Mouse (Mus musculus) forebrain, postnatal 0 days (tissue): ENCODE measurements around the gene Nr4a1. TPM values are rescaled to one million over a fixed set of nuclear protein-coding genes. Genes with fewer than 3 reads are reported as not detected.
A peak's percentile ranks its signal among the peaks of the same experiment; 100 is the strongest.

Experiments
- ATAC-seq: fragments of 200-750 bp; cut with Nextera tagmentation; 2 replicates; pipeline ENCODE4 v1.8.0; 2017; ENCODE audit warnings: mild to moderate bottlenecking, moderate library complexity
- DNase-seq: peaks from one replicate; pipeline ENCODE4 v3.0.0-alpha.2; 2015
- H3K27ac ChIP-seq: fragments of 300-500 bp; sonication (generic); 2 replicates; pipeline ENCODE4 v1.5.1; 2014; ENCODE audit warnings: low read depth, mild to moderate bottlenecking, antibody characterized with exemption, low read length, moderate library complexity, mixed read lengths
- H3K27me3 ChIP-seq: fragments of 300-500 bp; sonication (generic); 2 replicates; pipeline ENCODE4 v1.6.1; 2014; ENCODE audit warnings: mild to moderate bottlenecking, low read length, mixed read lengths; ENCODE audit not compliant: insufficient read depth
- H3K36me3 ChIP-seq: fragments of 300-500 bp; sonication (generic); 2 replicates; pipeline ENCODE4 v1.6.1; 2014; ENCODE audit warnings: mild to moderate bottlenecking, moderate library complexity; ENCODE audit not compliant: insufficient read depth
- H3K4me1 ChIP-seq: fragments of 300-500 bp; sonication (generic); 2 replicates; pipeline ENCODE4 v1.6.1; 2014; ENCODE audit warnings: antibody characterized with exemption; ENCODE audit not compliant: insufficient read depth
- H3K4me2 ChIP-seq: fragments of 300-500 bp; sonication (generic); 2 replicates; pipeline ENCODE4 v1.6.1; 2014; ENCODE audit warnings: low read depth, mild to moderate bottlenecking, moderate library complexity
- H3K4me3 ChIP-seq: fragments of 300-500 bp; sonication (generic); 2 replicates; pipeline ENCODE4 v1.5.1; 2014; ENCODE audit warnings: low read depth, low read length, mixed read lengths
- H3K9ac ChIP-seq: fragments of 300-500 bp; sonication (generic); 2 replicates; pipeline ENCODE4 v1.6.1; 2014; ENCODE audit warnings: mild to moderate bottlenecking
- H3K9me3 ChIP-seq: fragments of 300-500 bp; sonication (generic); 2 replicates; pipeline ENCODE4 v1.6.1; 2016; ENCODE audit warnings: low read length
- CTCF ChIP-seq: sonication (generic); IDR thresholded peaks from 2 replicates; pipeline ENCODE4 v1.5.1; 2016; ENCODE audit warnings: antibody characterized with exemption, control low read depth, low read depth
- WGBS: fragments of 180-500 bp; shearing (Covaris S2); extraction: QIAGEN DNeasy Blood & Tissue Kit; methylation state at CpG from one replicate; pipeline ENCODE4 v1.1.7; 2014; 5-methylcytosine and 5-hydroxymethylcytosine counted together
- polyA plus RNA-seq: library from polyadenylated mRNA; unstranded; fragments of >200 nt; fragmentation: Nextera tagmentation; extraction: Ambion mirVana; gene quantifications from 2 replicates; pipeline ENCODE4 v1.2.1, GENCODE M21; 2015
- total RNA-seq: library from RNA; depleted of rRNA; stranded (reverse); fragments of >200 nt; gene quantifications from 2 replicates; pipeline ENCODE4 v1.2.3, GENCODE M21; 2014

Gene Nr4a1
- total and polyA plus RNA-seq, 2 experiments from 2014 or later: 8.5 to 9.6 TPM

DNA sequence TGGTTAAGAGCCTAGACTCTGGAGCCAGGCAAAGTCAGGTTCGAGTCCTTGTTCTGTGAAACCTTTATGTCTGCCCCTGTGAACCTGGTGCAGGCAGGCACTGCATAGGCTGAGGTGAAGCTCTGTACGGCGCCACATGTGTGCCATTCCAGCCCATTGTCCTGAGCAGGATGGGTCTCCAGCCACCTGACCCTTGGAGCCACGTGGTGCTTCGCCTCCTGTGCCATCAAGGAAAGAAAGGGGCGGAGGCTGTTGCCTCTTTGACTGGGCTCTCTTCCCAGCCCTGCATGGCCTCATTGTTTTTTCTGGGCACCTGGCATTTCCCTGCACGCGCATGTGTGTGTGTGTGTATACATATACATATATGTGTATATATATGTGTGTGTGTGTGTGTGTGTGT, 14.2 kb upstream of the Nr4a1 start:
- TF ChIP-seq CTCF: no peak
- ATAC-seq: no peak

DNA sequence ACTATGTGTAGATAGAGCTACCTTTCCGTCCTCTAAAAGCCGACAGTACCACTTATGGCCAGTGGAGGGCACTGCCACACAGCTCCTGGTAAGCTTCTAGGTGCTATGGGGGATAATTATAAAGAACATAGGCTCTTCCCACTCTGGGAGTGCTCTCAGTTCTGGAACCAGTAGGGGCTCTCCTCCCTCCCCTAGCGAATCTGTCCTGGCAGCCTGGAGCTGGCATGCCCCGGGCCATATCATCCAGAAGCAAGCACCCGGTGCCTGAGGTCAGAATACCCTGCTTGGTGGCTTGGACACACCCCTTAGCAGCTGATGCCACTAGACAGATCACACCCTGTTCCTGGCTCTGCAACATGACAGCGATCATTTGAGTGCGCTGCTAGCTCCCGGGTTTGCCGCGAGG, 13.3 kb upstream of the Nr4a1 start:
- ATAC-seq: peak; percentile 90
- no peak overlapping the region for H3K27ac ChIP-seq
- peak overlapping the region; percentile 41; the same call in 1 of the 2 replicates for H3K9ac ChIP-seq
- no peaks in the 10 kb centered on the region; the same call in 1 of the 2 replicates for H3K27me3 ChIP-seq
- peak overlapping the region; percentile 56 for H3K4me2 ChIP-seq
- peaks cover 2% of the 10 kb centered on the region; the same call in 1 of the 2 replicates for H3K4me1 ChIP-seq
- peak; percentile 93 for DNase-seq
- WGBS: 7% methylated on average over 10 of the region's 10 CpGs
- TF ChIP-seq CTCF: peak; percentile 94
- H3K4me3 ChIP-seq: peak overlapping the region; percentile 27
- no peaks in the 10 kb centered on the region for H3K9me3 ChIP-seq
- no peaks in the 10 kb centered on the region for H3K36me3 ChIP-seq

More for the DNA sequence above, 14.2 kb upstream of the Nr4a1 start:
- no peaks in the 10 kb centered on the region for H3K4me1 ChIP-seq
- H3K9ac ChIP-seq: no peak overlapping the region
- H3K36me3 ChIP-seq: no peaks in the 10 kb centered on the region
- H3K27me3 ChIP-seq: no peaks in the 10 kb centered on the region; the same call in 1 of the 2 replicates
- no peak overlapping the region for H3K27ac ChIP-seq
- H3K4me3 ChIP-seq: no peak overlapping the region
- no peak for DNase-seq
- WGBS: 63% methylated on average over 8 of the region's 8 CpGs
- H3K4me2 ChIP-seq: no peak overlapping the region
- no peaks in the 10 kb centered on the region for H3K9me3 ChIP-seq

DNA sequence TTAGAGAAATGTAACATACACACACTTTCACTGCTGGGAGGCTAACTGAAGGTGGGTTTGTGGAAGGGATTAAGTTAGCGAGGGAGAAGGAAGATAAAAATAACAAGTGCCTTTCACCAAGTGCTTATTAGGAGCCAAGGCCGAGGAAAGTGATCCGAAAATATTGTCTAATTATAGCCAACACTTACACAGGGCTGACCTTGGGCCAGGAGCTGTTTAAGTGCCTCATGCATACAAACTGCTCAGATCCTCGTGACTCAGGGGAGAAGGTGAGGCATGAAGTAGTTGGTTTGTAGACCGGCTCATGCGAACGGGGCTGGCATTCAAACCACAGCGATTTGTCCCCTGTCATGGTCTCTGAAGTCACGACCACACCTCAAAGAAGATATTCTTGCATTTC, 12.8 kb upstream of the Nr4a1 start:
- H3K36me3 ChIP-seq: no peaks in the 10 kb centered on the region
- H3K27ac ChIP-seq: no peak overlapping the region
- TF ChIP-seq CTCF: no peak
- H3K4me2 ChIP-seq: peak overlapping the region; percentile 56
- H3K4me3 ChIP-seq: peak overlapping the region; percentile 27; the same call in 1 of the 2 replicates
- peaks cover 4% of the 10 kb centered on the region; the same call in 1 of the 2 replicates for H3K4me1 ChIP-seq
- 56% methylated on average over 9 of the region's 9 CpGs for WGBS
- H3K9ac ChIP-seq: peak overlapping the region; percentile 41; the same call in 1 of the 2 replicates
- no peaks in the 10 kb centered on the region for H3K9me3 ChIP-seq
- ATAC-seq (no peak), DNase-seq (no peak)
- no peaks in the 10 kb centered on the region; the same call in 1 of the 2 replicates for H3K27me3 ChIP-seq

DNA sequence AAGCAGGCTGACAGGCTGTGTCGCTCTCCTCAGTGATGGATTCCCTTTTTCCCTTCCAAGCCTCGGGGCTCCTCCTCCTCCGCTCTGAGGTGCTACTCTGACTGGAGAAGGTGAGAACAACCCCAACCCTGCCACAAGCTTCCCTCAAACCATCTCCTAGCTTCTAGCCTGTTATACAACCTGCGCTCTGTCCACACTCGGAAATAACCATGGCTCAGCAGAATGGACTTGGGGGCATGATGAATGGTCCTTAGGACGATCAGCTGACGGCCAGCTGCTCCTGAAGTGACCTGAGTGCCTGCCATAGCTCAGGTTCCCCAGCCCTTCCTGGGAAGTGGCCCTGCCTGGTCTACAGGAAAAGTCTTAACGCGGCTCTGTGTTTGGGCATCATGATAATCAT, 12.2 kb upstream of the Nr4a1 start:
- Histone ChIP-seq H3K4me2 (no peak overlapping the region), H3K36me3 (no peaks in the 10 kb centered on the region), H3K9ac (no peak overlapping the region), H3K27ac (no peak overlapping the region), H3K4me1 (peaks cover 5% of the 10 kb centered on the region; the same call in 1 of the 2 replicates), H3K27me3 (no peaks in the 10 kb centered on the region; the same call in 1 of the 2 replicates), H3K4me3 (no peak overlapping the region), H3K9me3 (no peaks in the 10 kb centered on the region)
- ATAC-seq (no peak), DNase-seq (no peak)
- TF ChIP-seq CTCF: no peak
- WGBS: 82% methylated on average over 9 of the region's 9 CpGs

DNA sequence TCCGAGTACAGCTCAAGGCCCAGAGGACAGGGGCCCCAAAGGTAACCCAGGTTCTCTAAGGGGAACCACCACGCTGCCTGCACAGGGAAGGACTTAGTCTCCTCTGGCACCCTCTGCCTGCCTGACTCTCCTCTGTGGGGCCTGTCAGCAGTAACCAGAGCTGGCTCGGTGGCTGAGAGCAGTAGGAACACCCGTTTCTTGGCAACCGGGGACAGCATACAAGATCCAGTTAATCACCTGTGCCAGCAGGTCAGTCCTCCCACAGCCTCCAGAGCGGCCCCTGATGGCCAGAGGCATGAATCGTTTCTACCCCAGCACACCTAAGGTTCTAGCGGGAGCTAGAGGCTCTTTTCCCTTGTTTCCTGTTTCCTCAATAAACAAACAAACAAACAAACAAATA, 11.4 kb upstream of the Nr4a1 start:
- DNase-seq (no peak), ATAC-seq (no peak)
- H3K4me1 ChIP-seq: peaks cover 9% of the 10 kb centered on the region; the same call in 1 of the 2 replicates
- no peak overlapping the region for H3K4me3 ChIP-seq
- H3K9me3 ChIP-seq: no peaks in the 10 kb centered on the region
- no peaks in the 10 kb centered on the region for H3K36me3 ChIP-seq
- H3K9ac ChIP-seq: no peak overlapping the region
- H3K27ac ChIP-seq: no peak overlapping the region
- H3K4me2 ChIP-seq: no peak overlapping the region
- peak; percentile 29; the same call in 1 of the 2 replicates for TF ChIP-seq CTCF
- 23% methylated on average over 8 of the region's 8 CpGs for WGBS
- H3K27me3 ChIP-seq: no peaks in the 10 kb centered on the region; the same call in 1 of the 2 replicates

DNA sequence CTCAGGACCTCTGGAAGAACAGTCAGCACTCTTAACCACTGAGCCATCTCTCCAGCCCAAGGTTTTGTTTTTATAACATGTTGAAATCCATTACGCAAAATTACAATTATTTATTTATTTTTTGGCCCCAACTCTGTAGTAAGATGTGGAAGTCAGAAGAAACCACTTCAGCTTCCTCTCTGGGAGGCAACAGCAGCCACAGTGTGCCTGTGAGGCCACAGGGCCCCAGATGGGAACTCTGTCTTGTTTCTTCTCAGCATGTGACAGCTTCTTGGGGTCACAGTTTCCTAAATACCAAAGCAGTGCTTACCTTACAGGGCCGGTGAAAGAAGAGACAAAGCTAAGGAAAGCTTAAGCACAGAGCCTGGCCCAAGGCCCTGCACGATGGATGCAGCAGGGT, 10.1 kb upstream of the Nr4a1 start:
- 68% methylated on average over 3 of the region's 3 CpGs for WGBS

DNA sequence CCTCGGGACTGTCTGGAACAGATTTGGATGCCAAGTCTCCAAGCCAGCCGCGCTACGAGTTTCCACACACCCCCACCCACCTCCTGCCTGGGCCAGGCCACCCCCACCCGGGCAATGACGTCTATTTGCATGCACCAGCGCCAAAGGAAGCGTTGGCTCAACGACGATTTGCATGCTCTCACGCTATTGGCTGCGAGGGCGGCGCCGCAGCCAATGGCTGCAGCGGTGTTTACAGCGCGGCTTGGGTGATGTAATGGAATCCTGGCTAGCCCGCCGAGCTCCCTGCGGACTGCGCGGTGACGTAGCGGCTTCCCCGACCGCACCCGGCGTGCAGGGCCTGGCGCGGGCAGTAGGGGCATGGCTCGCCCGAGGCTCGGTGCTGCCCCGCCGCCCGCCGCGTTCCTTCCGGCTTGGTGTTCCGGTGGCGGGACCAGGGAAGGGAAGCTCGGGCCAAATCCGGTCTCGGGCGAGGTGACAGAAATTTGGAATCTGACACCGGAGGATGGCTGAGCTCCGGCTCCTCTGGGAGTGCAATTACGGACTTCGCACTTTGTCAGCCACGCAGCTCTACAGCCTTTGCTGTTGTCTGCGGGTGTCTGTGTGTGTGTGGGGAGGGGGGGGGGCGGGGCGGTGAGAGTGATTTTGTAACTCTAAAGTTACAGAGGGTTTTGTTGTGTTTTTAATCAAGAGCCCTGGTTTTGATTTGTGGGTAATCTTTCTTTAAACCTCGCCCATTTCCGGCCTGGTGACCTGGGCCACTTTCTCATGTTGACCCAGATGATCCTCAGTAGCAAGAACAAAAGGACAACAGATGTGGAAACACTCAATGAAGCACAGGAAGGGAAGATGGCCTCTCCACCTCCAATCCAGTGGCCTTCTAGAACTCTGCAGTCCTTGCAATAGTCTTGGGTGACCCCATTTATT, 7.6 kb upstream of the Nr4a1 start:
- H3K27me3 ChIP-seq: no peaks in the 10 kb centered on the region
- no peaks in the 10 kb centered on the region for H3K9me3 ChIP-seq
- peak overlapping the region; percentile 63 for H3K9ac ChIP-seq
- TF ChIP-seq CTCF: peak; percentile 43
- ATAC-seq (peak; percentile 100), DNase-seq (peak; percentile 98)
- peak overlapping the region; percentile 63 for H3K4me2 ChIP-seq
- no peaks in the 10 kb centered on the region for H3K36me3 ChIP-seq
- peak overlapping the region; percentile 52 for H3K4me3 ChIP-seq
- 2% methylated on average over 56 of the region's 56 CpGs for WGBS
- peaks cover 9% of the 10 kb centered on the region; the same call in 1 of the 2 replicates for H3K4me1 ChIP-seq
- peak overlapping the region; percentile 74 for H3K27ac ChIP-seq

More for the DNA sequence above, 10.1 kb upstream of the Nr4a1 start:
- DNase-seq: no peak
- no peaks in the 10 kb centered on the region for H3K9me3 ChIP-seq
- H3K4me2 ChIP-seq: no peak overlapping the region
- ATAC-seq: no peak
- H3K27ac ChIP-seq: no peak overlapping the region
- H3K9ac ChIP-seq: no peak overlapping the region
- H3K36me3 ChIP-seq: no peaks in the 10 kb centered on the region
- peaks cover 9% of the 10 kb centered on the region; the same call in 1 of the 2 replicates for H3K4me1 ChIP-seq
- no peaks in the 10 kb centered on the region; the same call in 1 of the 2 replicates for H3K27me3 ChIP-seq
- no peak for TF ChIP-seq CTCF
- no peak overlapping the region for H3K4me3 ChIP-seq
